Mouse (Mus musculus): ENCODE measurements around the gene Ttc21a. TPM values are rescaled to one million over a fixed set of nuclear protein-coding genes. Genes with fewer than 3 reads are reported as not detected.

The Ttc21a gene
- polyA plus RNA-seq, 1 experiment from 2014 or later: 0.20 TPM

Other genes starting within 250 kb of the Ttc21a start
- 0.04 TPM in 1 of 2 replicates, not detected in the other for gene Scn10a, start 218.3 kb upstream of the Ttc21a start, polyA plus RNA-seq (2015; fragmentation: Nextera tagmentation; extraction: Ambion mirVana)
- 0.04 and 0.05 TPM in 2 replicates for gene Scn11a, start 112.2 kb upstream of the Ttc21a start, polyA plus RNA-seq (2015; fragmentation: Nextera tagmentation; extraction: Ambion mirVana)
- 51.5 and 60.3 TPM in 2 replicates for gene Wdr48, start 42.7 kb upstream of the Ttc21a start, polyA plus RNA-seq (2015; fragmentation: Nextera tagmentation; extraction: Ambion mirVana)
- 29.5 and 31.5 TPM in 2 replicates for gene Gorasp1, start within 50 bp of the Ttc21a start, polyA plus RNA-seq (2015; fragmentation: Nextera tagmentation; extraction: Ambion mirVana)
- 4.5 and 6.4 TPM in 2 replicates for gene Csrnp1, start 47.1 kb downstream of the Ttc21a start, polyA plus RNA-seq (2015; fragmentation: Nextera tagmentation; extraction: Ambion mirVana)
- gene Xirp1, start 86.0 kb downstream of the Ttc21a start, polyA plus RNA-seq (2015; fragmentation: Nextera tagmentation; extraction: Ambion mirVana): 0.70 and 1.0 TPM in 2 replicates
- gene Cx3cr1, start 132.3 kb downstream of the Ttc21a start, polyA plus RNA-seq (2015; fragmentation: Nextera tagmentation; extraction: Ambion mirVana): 10.2 and 11.0 TPM in 2 replicates
- 0.76 and 0.97 TPM in 2 replicates for gene Ccr8, start 154.5 kb downstream of the Ttc21a start, polyA plus RNA-seq (2015; fragmentation: Nextera tagmentation; extraction: Ambion mirVana)
- 34.0 and 37.3 TPM in 2 replicates for gene Slc25a38, start 172.8 kb downstream of the Ttc21a start, polyA plus RNA-seq (2015; fragmentation: Nextera tagmentation; extraction: Ambion mirVana)
- gene Rpsa, start 190.1 kb downstream of the Ttc21a start, polyA plus RNA-seq (2015; fragmentation: Nextera tagmentation; extraction: Ambion mirVana): 1,301 and 1,325 TPM in 2 replicates
- gene Mobp, start 212.1 kb downstream of the Ttc21a start, polyA plus RNA-seq (2015; fragmentation: Nextera tagmentation; extraction: Ambion mirVana): not detected in 2 replicates

Data from limb, embryonic 13.5 days (tissue).